Mouse (Mus musculus): Measurements from ENCODE around the gene Asl. TPM values are rescaled to one million over a fixed set of nuclear protein-coding genes. Genes with fewer than 3 reads are reported as not detected.

Gene Asl
- total and polyA plus RNA-seq, 3 experiments = 3.2 to 5.9 (median 4.6) TPM

DNA sequence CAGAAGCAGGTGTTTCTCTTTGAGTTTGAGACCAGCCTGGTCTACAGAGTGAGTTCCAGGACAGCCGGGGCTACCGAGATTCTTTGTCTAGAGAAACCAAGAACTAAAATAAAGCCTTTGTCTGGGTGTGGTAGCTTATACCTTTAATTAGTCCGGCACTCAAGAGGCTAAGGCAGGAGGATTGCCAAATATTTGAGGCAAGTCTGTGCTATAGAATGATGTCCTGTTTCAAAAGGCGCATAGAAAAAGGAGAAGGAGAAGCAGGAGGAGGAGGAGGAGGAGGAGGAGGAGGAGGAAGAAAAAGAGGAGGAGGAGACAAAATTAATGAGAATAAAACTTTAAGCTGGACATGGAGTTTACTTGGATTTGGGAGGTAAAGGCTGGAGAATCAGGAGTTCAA, 65.8 kb downstream of the Asl start:
- Histone ChIP-seq H3K27ac (no peak overlapping the region), H3K4me1 (ENCODE audit: control insufficient read depth, insufficient read depth, low read length) (no peaks in the 10 kb centered on the region), H3K4me3 (no peak overlapping the region), H3K9ac (ENCODE audit: low read depth, low read length) (no peak overlapping the region), H3K79me2 (replicated peaks; ENCODE audit: control insufficient read depth, insufficient read depth, low read length) (peaks cover 2% of the 10 kb centered on the region), H3K27me3 (ENCODE audit: control insufficient read depth, insufficient read depth, low read length) (no peaks in the 10 kb centered on the region), H3K36me3 (ENCODE audit: control insufficient read depth, insufficient read depth, low read length) (no peaks in the 10 kb centered on the region)
- DNase-seq = no peak
- 50% methylated on average over 4 of the region's 4 CpGs for WGBS
- intact Hi-C loops (cut with DNase I) = no loop called here
- TF ChIP-seq CTCF (IDR thresholded peaks at IDR 0.05) (no peak), POLR2A (IDR thresholded peaks at IDR 0.05; ENCODE audit: insufficient read depth, low read depth, low read length) (no peak), EP300 (IDR thresholded peaks at IDR 0.05; ENCODE audit: insufficient read depth, low read depth, low read length) (no peak)

Other genes starting within 250 kb of the Asl start
- 1 to 10 TPM; 6.0 to 8.7 TPM for gene Psph, start 241.8 kb downstream of the Asl start, total RNA-seq (2021)
- 7.7 and 11.4 TPM in 2 replicates for gene Psph, start 241.8 kb downstream of the Asl start, polyA plus RNA-seq (2012; rRNA removed)
- gene Sumf2, start 182.3 kb downstream of the Asl start, total RNA-seq (2021) = 10 to 100 TPM in 1 of 2 experiments, 1 to 10 TPM in 1; 9.1 to 10.9 TPM
- gene Sumf2, start 182.3 kb downstream of the Asl start, polyA plus RNA-seq (2012; rRNA removed) = 6.2 and 7.0 TPM in 2 replicates
- gene Chchd2, start 141.8 kb downstream of the Asl start, total RNA-seq (2021) = 1,000 to 10,000 TPM; 1,016 to 1,153 TPM
- 778 and 988 TPM in 2 replicates for gene Chchd2, start 141.8 kb downstream of the Asl start, polyA plus RNA-seq (2012; rRNA removed)
- under 1 TPM; 0.26 to 0.55 TPM for gene Zbed5, start 133.5 kb downstream of the Asl start, total RNA-seq (2021)
- gene Zbed5, start 133.5 kb downstream of the Asl start, polyA plus RNA-seq (2012; rRNA removed) = 0.33 and 0.85 TPM in 2 replicates
- 10 to 100 TPM; 15.5 to 16.8 TPM for gene Phkg1, start 130.7 kb downstream of the Asl start, total RNA-seq (2021)
- gene Phkg1, start 130.7 kb downstream of the Asl start, polyA plus RNA-seq (2012; rRNA removed) = 39.8 and 69.6 TPM in 2 replicates
- 1 to 10 TPM in 1 of 2 experiments, under 1 TPM in 1; 0.44 to 1.5 TPM for gene Nupr1l, start 120.7 kb downstream of the Asl start, total RNA-seq (2021)
- gene Nupr1l, start 120.7 kb downstream of the Asl start, polyA plus RNA-seq (2012; rRNA removed) = 1.7 and 2.0 TPM in 2 replicates
- 10 to 100 TPM; 14.3 to 17.9 TPM for gene Vkorc1l1, start 87.3 kb downstream of the Asl start, total RNA-seq (2021)
- 12.4 and 18.3 TPM in 2 replicates for gene Vkorc1l1, start 87.3 kb downstream of the Asl start, polyA plus RNA-seq (2012; rRNA removed)
- 10 to 100 TPM; 12.8 to 13.0 TPM for gene Gusb, start 26.2 kb downstream of the Asl start, total RNA-seq (2021)
- 17.9 and 25.3 TPM in 2 replicates for gene Gusb, start 26.2 kb downstream of the Asl start, polyA plus RNA-seq (2012; rRNA removed)
- 10 to 100 TPM in 1 of 2 experiments, 1 to 10 TPM in 1; 9.3 to 11.2 TPM for gene Crcp, start within 50 bp of the Asl start, total RNA-seq (2021)
- gene Crcp, start within 50 bp of the Asl start, polyA plus RNA-seq (2012; rRNA removed) = 9.5 and 10.3 TPM in 2 replicates
- 1 to 10 TPM; 7.4 to 9.4 TPM for gene Tpst1, start 44.1 kb upstream of the Asl start, total RNA-seq (2021)
- 10.1 and 12.6 TPM in 2 replicates for gene Tpst1, start 44.1 kb upstream of the Asl start, polyA plus RNA-seq (2012; rRNA removed)
- 1 to 10 TPM; 1.5 to 3.7 TPM for gene Kctd7, start 115.6 kb upstream of the Asl start, total RNA-seq (2021)
- 2.5 and 3.1 TPM in 2 replicates for gene Kctd7, start 115.6 kb upstream of the Asl start, polyA plus RNA-seq (2012; rRNA removed)
- 10 to 100 TPM; 19.6 to 25.5 TPM for gene Rabgef1, start 142.6 kb upstream of the Asl start, total RNA-seq (2021)
- 15.2 and 15.6 TPM in 2 replicates for gene Rabgef1, start 142.6 kb upstream of the Asl start, polyA plus RNA-seq (2012; rRNA removed)
- 10 to 100 TPM; 35.7 to 46.1 TPM for gene Tmem248, start 187.8 kb upstream of the Asl start, total RNA-seq (2021)
- 20.8 and 26.1 TPM in 2 replicates for gene Tmem248, start 187.8 kb upstream of the Asl start, polyA plus RNA-seq (2012; rRNA removed)
- gene Sbds, start 226.3 kb upstream of the Asl start, total RNA-seq (2021) = 10 to 100 TPM; 45.8 to 48.7 TPM
- 22.0 and 25.4 TPM in 2 replicates for gene Sbds, start 226.3 kb upstream of the Asl start, polyA plus RNA-seq (2012; rRNA removed)
- 1 to 10 TPM; 7.0 to 9.8 TPM for gene Tyw1, start 226.4 kb upstream of the Asl start, total RNA-seq (2021)
- 5.1 and 5.7 TPM in 2 replicates for gene Tyw1, start 226.4 kb upstream of the Asl start, polyA plus RNA-seq (2012; rRNA removed)

Measured in heart, adult 2 months (tissue).